Mouse (Mus musculus): ENCODE data around the gene C1qb.

Gene C1qb

GRCm38 (mm10) chr4:136886101-136886500 lies at the start of gene C1qb:
Gene C1qb (minus strand): TSS chr4:136886187.
- DNase-seq (ENCODE audit: low spot score), result no peak

- no peak for DNase-seq (ENCODE audit: low spot score)
Measured at GRCm38 (mm10) chr4:136934746-136935613, 49.0 kb upstream of the C1qb start.

- DNase-seq (ENCODE audit: low spot score), result no peak
Measured at GRCm38 (mm10) chr4:136930474-136930873, 44.5 kb upstream of the C1qb start.

GRCm38 (mm10) chr4:136928928-136929327 lies 42.9 kb upstream of the C1qb start:
- DNase-seq (ENCODE audit: low spot score), result no peak

GRCm38 (mm10) chr4:136925804-136926203 lies 39.8 kb upstream of the C1qb start:
- no peak for DNase-seq (ENCODE audit: low spot score)

- DNase-seq (ENCODE audit: low spot score), result no peak
Measured at GRCm38 (mm10) chr4:136924529-136924928, 38.5 kb upstream of the C1qb start.

- DNase-seq (ENCODE audit: low spot score), result no peak
Measured at GRCm38 (mm10) chr4:136919526-136919925, 33.5 kb upstream of the C1qb start.

GRCm38 (mm10) chr4:136918834-136919233 lies 32.8 kb upstream of the C1qb start:
- no peak for DNase-seq (ENCODE audit: low spot score)

GRCm38 (mm10) chr4:136917165-136917524 lies 31.2 kb upstream of the C1qb start:
- DNase-seq (ENCODE audit: low spot score), result no peak

- no peak for DNase-seq (ENCODE audit: low spot score)
Measured at GRCm38 (mm10) chr4:136916359-136917164, 30.6 kb upstream of the C1qb start.

GRCm38 (mm10) chr4:136912841-136913240 lies 26.9 kb upstream of the C1qb start:
- DNase-seq (ENCODE audit: low spot score), result no peak

GRCm38 (mm10) chr4:136911804-136912203 lies 25.8 kb upstream of the C1qb start:
- DNase-seq (ENCODE audit: low spot score), result no peak

GRCm38 (mm10) chr4:136911211-136911646 lies 25.2 kb upstream of the C1qb start:
- DNase-seq (ENCODE audit: low spot score), result no peak

- no peak for DNase-seq (ENCODE audit: low spot score)
Measured at GRCm38 (mm10) chr4:136907809-136908208, 21.8 kb upstream of the C1qb start.

GRCm38 (mm10) chr4:136907033-136907432 lies 21.0 kb upstream of the C1qb start:
- DNase-seq (ENCODE audit: low spot score), result no peak

- DNase-seq (ENCODE audit: low spot score), result no peak
Measured at GRCm38 (mm10) chr4:136904767-136905539, 19.0 kb upstream of the C1qb start.

GRCm38 (mm10) chr4:136899154-136899553 lies 13.2 kb upstream of the C1qb start:
- DNase-seq (ENCODE audit: low spot score), result no peak

- DNase-seq (ENCODE audit: low spot score), result no peak
Measured at GRCm38 (mm10) chr4:136898637-136899036, 12.7 kb upstream of the C1qb start, which contains the start of gene C1qa. Gene C1qa (minus strand): TSS chr4:136898803.

GRCm38 (mm10) chr4:136898084-136898598 lies 12.2 kb upstream of the C1qb start:
- no peak for DNase-seq (ENCODE audit: low spot score)

GRCm38 (mm10) chr4:136896461-136896860 lies 10.5 kb upstream of the C1qb start:
- no peak for DNase-seq (ENCODE audit: low spot score)

GRCm38 (mm10) chr4:136895861-136896260 lies 9.9 kb upstream of the C1qb start:
- no peak for DNase-seq (ENCODE audit: low spot score)

GRCm38 (mm10) chr4:136894821-136895220 lies 8.8 kb upstream of the C1qb start:
- no peak for DNase-seq (ENCODE audit: low spot score)
